Mouse (Mus musculus): ENCODE data around the gene Gpat2. TPM values are rescaled to one million over a fixed set of nuclear protein-coding genes. Genes with fewer than 3 reads are reported as not detected.

The Gpat2 gene
- 0.35 and 0.39 TPM in 2 replicates for polyA plus RNA-seq (2015; fragmentation: Nextera tagmentation; extraction: Ambion mirVana)

DNA sequence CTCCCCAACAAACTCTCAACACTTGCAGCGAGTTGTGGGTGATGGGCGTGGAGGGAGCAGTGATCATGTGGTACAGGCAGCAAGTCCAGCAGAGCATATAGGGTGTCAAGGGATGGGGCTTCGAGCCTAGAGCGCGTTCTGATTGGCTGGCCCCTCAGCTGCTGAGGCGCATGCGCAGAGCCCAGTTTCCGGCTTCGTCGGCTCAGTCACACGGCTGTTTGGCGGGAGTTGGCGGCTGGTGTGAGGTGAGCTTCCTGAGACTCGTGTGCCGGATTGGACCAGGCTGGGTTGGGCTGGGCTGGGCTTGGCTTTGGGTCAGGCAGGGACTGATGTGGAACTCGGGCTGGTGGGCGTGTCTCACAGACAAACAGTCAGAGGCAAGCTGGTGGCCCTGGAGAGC lies at the start of gene Gpat2:
Gpat2 (plus strand) TSS at position 223 of the 400 bp plus-strand sequence.
- no peak within 1 kb of the TSS for H3K4me2 ChIP-seq
- no peaks in the 10 kb centered on the region; the same call in 1 of the 2 replicates for H3K9me3 ChIP-seq (replicated peaks)
- H3K36me3 ChIP-seq, result no peaks in the 10 kb centered on the region
- DNase-seq (no peak), ATAC-seq (ENCODE audit: low read depth) (0 out of 2 replicates have a peak, but pooled peaks have one; percentile 14)
- no peak within 1 kb of the TSS for H3K4me3 ChIP-seq (replicated peaks)
- WGBS (ENCODE audit: insufficient replicate concordance), result 75% methylated on average over 17 of the region's 17 CpGs
- no peaks in the 10 kb centered on the region for H3K4me1 ChIP-seq (replicated peaks)
- no peak within 1 kb of the TSS for H3K9ac ChIP-seq
- H3K27me3 ChIP-seq, result peaks cover 17% of the 10 kb centered on the region
- no peak within 1 kb of the TSS for H3K27ac ChIP-seq

GRCm38 (mm10) chr2:127375759-127376341 lies 49.1 kb upstream of the Gpat2 start:
- peak; percentile 38 for DNase-seq
- Histone ChIP-seq H3K36me3 (no peaks in the 10 kb centered on the region), H3K4me3 (replicated peaks) (peak overlapping the region; percentile 52), H3K9ac (peak overlapping the region; percentile 92), H3K4me2 (peak overlapping the region; percentile 74), H3K4me1 (replicated peaks) (peaks cover 90% of the 10 kb centered on the region), H3K9me3 (replicated peaks) (no peaks in the 10 kb centered on the region), H3K27me3 (no peaks in the 10 kb centered on the region), H3K27ac (peak overlapping the region; percentile 97)
- no peak for ATAC-seq (ENCODE audit: low read depth)
- 43% methylated on average over 7 of the region's 7 CpGs for WGBS (ENCODE audit: insufficient replicate concordance)

GRCm38 (mm10) chr2:127376423-127377051 lies 48.5 kb upstream of the Gpat2 start:
- Histone ChIP-seq H3K4me1 (replicated peaks) (peaks cover 84% of the 10 kb centered on the region), H3K27me3 (no peaks in the 10 kb centered on the region), H3K9ac (peak overlapping the region; percentile 92), H3K9me3 (replicated peaks) (no peaks in the 10 kb centered on the region), H3K27ac (peak overlapping the region; percentile 97), H3K4me2 (peak overlapping the region; percentile 74), H3K36me3 (no peaks in the 10 kb centered on the region), H3K4me3 (replicated peaks) (peak overlapping the region; percentile 52)
- ATAC-seq (ENCODE audit: low read depth) (no peak), DNase-seq (no peak)
- 80% methylated on average over 6 of the region's 6 CpGs for WGBS (ENCODE audit: insufficient replicate concordance)

DNA sequence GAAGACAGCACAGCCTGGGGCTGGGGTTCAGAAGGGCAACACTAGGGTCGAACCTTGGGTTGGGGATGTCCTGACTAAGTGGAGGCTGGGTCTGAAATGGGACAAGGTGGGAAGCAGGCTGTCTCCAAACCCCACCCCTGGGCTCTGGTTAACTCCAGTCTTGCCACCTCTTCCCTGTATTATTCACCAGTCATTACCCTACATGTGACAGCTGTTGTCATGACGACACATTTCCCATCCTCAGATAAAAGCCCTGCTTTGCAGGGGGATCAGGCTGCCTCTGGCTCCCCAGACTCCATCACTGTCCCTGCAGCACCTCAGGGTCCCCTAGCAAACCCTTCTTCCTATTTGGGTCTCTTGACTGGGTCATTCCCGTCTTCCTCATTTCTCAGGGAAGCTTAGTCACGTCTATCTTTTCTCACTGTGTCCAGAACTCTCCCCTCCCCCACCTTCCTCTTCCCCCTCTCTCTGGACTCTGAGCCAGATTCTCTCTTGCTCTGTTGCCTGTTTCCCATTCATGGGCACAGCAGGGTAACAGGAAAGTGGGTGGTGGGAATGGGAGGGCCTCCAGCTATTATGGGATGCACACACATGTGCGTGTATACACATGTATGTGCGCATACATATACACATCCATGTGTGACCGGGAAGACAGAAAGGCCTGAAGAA lies 46.9 kb upstream of the Gpat2 start:
- H3K4me1 ChIP-seq (replicated peaks), result peaks cover 68% of the 10 kb centered on the region
- 59% methylated on average over 7 of the region's 7 CpGs for WGBS (ENCODE audit: insufficient replicate concordance)

GRCm38 (mm10) chr2:127378611-127378990 lies 46.4 kb upstream of the Gpat2 start:
- Histone ChIP-seq H3K27me3 (no peaks in the 10 kb centered on the region), H3K9ac (no peak overlapping the region; the same call in 1 of the 2 replicates), H3K27ac (peak overlapping the region; percentile 97; the same call in 1 of the 2 replicates), H3K36me3 (no peaks in the 10 kb centered on the region), H3K4me2 (no peak overlapping the region), H3K4me3 (replicated peaks) (no peak overlapping the region), H3K4me1 (replicated peaks) (peaks cover 63% of the 10 kb centered on the region), H3K9me3 (replicated peaks) (no peaks in the 10 kb centered on the region)
- 73% methylated on average over 7 of the region's 7 CpGs for WGBS (ENCODE audit: insufficient replicate concordance)
- no peak for DNase-seq
- ATAC-seq (ENCODE audit: low read depth), result no peak

More for the DNA sequence above, 46.9 kb upstream of the Gpat2 start:
- Histone ChIP-seq H3K9me3 (replicated peaks) (no peaks in the 10 kb centered on the region), H3K4me3 (replicated peaks) (no peak overlapping the region), H3K9ac (no peak overlapping the region; the same call in 1 of the 2 replicates), H3K4me2 (0 out of 2 replicates have a peak overlapping the region, but pooled peaks have one; percentile 74), H3K36me3 (no peaks in the 10 kb centered on the region), H3K27ac (peak overlapping the region; percentile 97; the same call in 1 of the 2 replicates), H3K27me3 (no peaks in the 10 kb centered on the region)
- no peak for DNase-seq
- no peak for ATAC-seq (ENCODE audit: low read depth)

DNA sequence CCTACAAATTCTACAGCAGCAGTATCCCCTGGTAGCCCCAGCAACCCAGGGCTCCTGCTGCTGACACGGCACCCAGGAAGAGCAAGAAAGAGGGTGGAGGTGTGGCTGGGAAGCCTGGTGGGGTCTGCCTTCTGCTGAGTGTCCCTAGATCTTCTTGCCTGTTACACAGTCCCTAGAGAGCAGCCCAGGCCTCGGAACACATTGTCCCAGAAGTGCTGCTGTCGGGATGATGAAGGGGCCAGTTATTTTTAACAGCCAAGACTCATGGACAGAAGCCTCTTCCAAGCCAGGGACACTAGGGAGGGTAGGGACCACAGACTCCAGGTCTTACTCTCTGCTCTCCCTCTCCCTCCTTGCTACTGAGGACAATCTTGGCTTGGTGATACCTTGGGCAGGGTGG lies 45.7 kb upstream of the Gpat2 start:
- ATAC-seq (ENCODE audit: low read depth) (no peak), DNase-seq (no peak)
- Histone ChIP-seq H3K27me3 (no peaks in the 10 kb centered on the region), H3K4me1 (replicated peaks) (peaks cover 56% of the 10 kb centered on the region), H3K9me3 (replicated peaks) (no peaks in the 10 kb centered on the region), H3K4me2 (no peak overlapping the region), H3K27ac (0 out of 2 replicates have a peak overlapping the region, but pooled peaks have one; percentile 97), H3K36me3 (no peaks in the 10 kb centered on the region), H3K4me3 (replicated peaks) (no peak overlapping the region), H3K9ac (0 out of 2 replicates have a peak overlapping the region, but pooled peaks have one; percentile 22)
- WGBS (ENCODE audit: insufficient replicate concordance), result 80% methylated on average over 3 of the region's 3 CpGs

- no peak overlapping the region for H3K27ac ChIP-seq
- H3K4me2 ChIP-seq, result no peak overlapping the region
- H3K9ac ChIP-seq, result no peak overlapping the region
- 0 out of 2 replicates have a peak, but pooled peaks cover 5% of the 10 kb centered on the region for H3K27me3 ChIP-seq
- no peak overlapping the region for H3K4me3 ChIP-seq (replicated peaks)
- peaks cover 17% of the 10 kb centered on the region for H3K4me1 ChIP-seq (replicated peaks)
- WGBS (ENCODE audit: insufficient replicate concordance), result 65% methylated on average over 7 of the region's 7 CpGs
- no peaks in the 10 kb centered on the region for H3K9me3 ChIP-seq (replicated peaks)
- no peak for DNase-seq
- ATAC-seq (ENCODE audit: low read depth), result no peak
- H3K36me3 ChIP-seq, result no peaks in the 10 kb centered on the region
These were observed 41.1 kb upstream of the Gpat2 start for GRCm38 (mm10) chr2:127383881-127384280.

GRCm38 (mm10) chr2:127387521-127387920 lies 37.5 kb upstream of the Gpat2 start:
- ATAC-seq (ENCODE audit: low read depth), result no peak

GRCm38 (mm10) chr2:127390352-127390751 lies 34.6 kb upstream of the Gpat2 start:
- DNase-seq (no peak), ATAC-seq (ENCODE audit: low read depth) (no peak)
- Histone ChIP-seq H3K27me3 (0 out of 2 replicates have a peak, but pooled peaks cover 3% of the 10 kb centered on the region), H3K4me1 (replicated peaks) (peaks cover 11% of the 10 kb centered on the region), H3K27ac (no peak overlapping the region), H3K9ac (no peak overlapping the region), H3K9me3 (replicated peaks) (no peaks in the 10 kb centered on the region), H3K4me2 (no peak overlapping the region), H3K4me3 (replicated peaks) (no peak overlapping the region), H3K36me3 (no peaks in the 10 kb centered on the region)
- 59% methylated on average over 3 of the region's 3 CpGs for WGBS (ENCODE audit: insufficient replicate concordance)

More at GRCm38 (mm10) chr2:127387521-127387920, 37.5 kb upstream of the Gpat2 start:
- 58% methylated on average over 2 of the region's 2 CpGs for WGBS (ENCODE audit: insufficient replicate concordance)
- H3K36me3 ChIP-seq, result no peaks in the 10 kb centered on the region
- H3K9ac ChIP-seq, result no peak overlapping the region; the same call in 1 of the 2 replicates
- H3K27ac ChIP-seq, result no peak overlapping the region; the same call in 1 of the 2 replicates
- H3K4me1 ChIP-seq (replicated peaks), result peaks cover 11% of the 10 kb centered on the region
- 0 out of 2 replicates have a peak, but pooled peaks cover 5% of the 10 kb centered on the region for H3K27me3 ChIP-seq
- no peaks in the 10 kb centered on the region for H3K9me3 ChIP-seq (replicated peaks)
- H3K4me3 ChIP-seq (replicated peaks), result no peak overlapping the region
- DNase-seq, result no peak
- H3K4me2 ChIP-seq, result no peak overlapping the region

GRCm38 (mm10) chr2:127390846-127391245 lies 34.2 kb upstream of the Gpat2 start:
- WGBS (ENCODE audit: insufficient replicate concordance), result 59% methylated on average over 4 of the region's 4 CpGs
- Histone ChIP-seq H3K27ac (no peak overlapping the region), H3K4me3 (replicated peaks) (no peak overlapping the region), H3K4me2 (no peak overlapping the region), H3K4me1 (replicated peaks) (peaks cover 11% of the 10 kb centered on the region), H3K27me3 (no peaks in the 10 kb centered on the region), H3K9me3 (replicated peaks) (no peaks in the 10 kb centered on the region), H3K36me3 (no peaks in the 10 kb centered on the region), H3K9ac (no peak overlapping the region)
- DNase-seq (no peak), ATAC-seq (ENCODE audit: low read depth) (no peak)

- H3K36me3 ChIP-seq, result no peaks in the 10 kb centered on the region
- no peak overlapping the region for H3K9ac ChIP-seq
- no peak overlapping the region for H3K4me3 ChIP-seq (replicated peaks)
- H3K27ac ChIP-seq, result no peak overlapping the region
- H3K27me3 ChIP-seq, result no peaks in the 10 kb centered on the region
- ATAC-seq (ENCODE audit: low read depth), result no peak
- no peaks in the 10 kb centered on the region for H3K9me3 ChIP-seq (replicated peaks)
- DNase-seq, result no peak
- peaks cover 6% of the 10 kb centered on the region for H3K4me1 ChIP-seq (replicated peaks)
- H3K4me2 ChIP-seq, result no peak overlapping the region
- WGBS (ENCODE audit: insufficient replicate concordance), result 29% methylated on average over 3 of the region's 3 CpGs
These were observed 33.7 kb upstream of the Gpat2 start for GRCm38 (mm10) chr2:127391323-127391722.

Data from liver, embryonic 13.5 days (tissue).